Mouse (Mus musculus) intestine, embryonic 14.5 days (tissue): ENCODE measurements at regions not wholly inside any gene's neighbourhood (a gene's known extent, or its start where the extent isn't known, plus 50 kb on each side); places are given as distances from the start of the nearest gene placed in this dataset.
A peak's percentile ranks its signal among the peaks of the same experiment; 100 is the strongest.

Experiments
- ATAC-seq: fragments of 200-750 bp; cut with Nextera tagmentation; replicated peaks from 2 replicates; pipeline ENCODE4 v1.8.0; 2017; ENCODE audit warnings: low read depth, moderate number of reproducible peaks, moderate TSS enrichment, moderate library complexity; ENCODE audit not compliant: low FRiP score, low TSS enrichment
- DNase-seq: peaks from one replicate; pipeline ENCODE4 v3.0.0-alpha.2; 2018; ENCODE audit warnings: low spot score
- H3K27ac ChIP-seq: fragments of 300-500 bp; sonication (generic); 2 replicates; pipeline ENCODE4 v1.5.1; 2014; ENCODE audit warnings: low read depth, mild to moderate bottlenecking, control low read depth
- H3K27me3 ChIP-seq: fragments of 300-500 bp; sonication (generic); replicated peaks from 2 replicates; pipeline ENCODE4 v1.6.1; 2014; ENCODE audit warnings: low read length, control low read depth; ENCODE audit not compliant: control insufficient read depth, insufficient read depth
- H3K36me3 ChIP-seq: fragments of 300-500 bp; sonication (generic); 2 replicates; pipeline ENCODE4 v1.6.1; 2014; ENCODE audit warnings: low read length, control low read depth; ENCODE audit not compliant: control insufficient read depth, insufficient read depth
- H3K4me1 ChIP-seq: fragments of 300-500 bp; sonication (generic); replicated peaks from 2 replicates; pipeline ENCODE4 v1.6.1; 2014; ENCODE audit warnings: low read length, control low read depth, mixed read lengths; ENCODE audit not compliant: control insufficient read depth, insufficient read depth
- H3K4me2 ChIP-seq: fragments of 300-500 bp; sonication (generic); 2 replicates; pipeline ENCODE4 v1.6.1; 2014; ENCODE audit warnings: low read length
- H3K4me3 ChIP-seq: fragments of 300-500 bp; sonication (generic); 2 replicates; pipeline ENCODE4 v1.5.1; 2014; ENCODE audit warnings: low read depth, low read length, control low read depth, mixed read lengths
- H3K9ac ChIP-seq: fragments of 300-500 bp; sonication (generic); 2 replicates; pipeline ENCODE4 v1.6.1; 2014; ENCODE audit warnings: mild to moderate bottlenecking, low read length
- H3K9me3 ChIP-seq: fragments of 300-500 bp; sonication (generic); 2 replicates; pipeline ENCODE4 v1.6.1; 2016; ENCODE audit warnings: low read length, control low read depth; ENCODE audit not compliant: control insufficient read depth
- WGBS: fragments of 180-500 bp; shearing (Covaris S2); extraction: QIAGEN DNeasy Blood & Tissue Kit; methylation state at CpG from one replicate; pipeline ENCODE4 v1.1.7; 2014; 5-methylcytosine and 5-hydroxymethylcytosine counted together

- Histone ChIP-seq H3K27me3 (no peaks in the 10 kb centered on the region), H3K9ac (no peak overlapping the region), H3K4me3 (no peak overlapping the region), H3K36me3 (no peaks in the 10 kb centered on the region), H3K4me1 (no peaks in the 10 kb centered on the region), H3K9me3 (no peaks in the 10 kb centered on the region), H3K4me2 (no peak overlapping the region), H3K27ac (no peak overlapping the region)
- no peak for ATAC-seq
- WGBS, result 78% methylated on average over 9 of the region's 9 CpGs
- DNase-seq, result no peak
Observed at GRCm38 (mm10) chr5:126724329-126724728, 517.3 kb upstream of the Tmem132c start.

DNA sequence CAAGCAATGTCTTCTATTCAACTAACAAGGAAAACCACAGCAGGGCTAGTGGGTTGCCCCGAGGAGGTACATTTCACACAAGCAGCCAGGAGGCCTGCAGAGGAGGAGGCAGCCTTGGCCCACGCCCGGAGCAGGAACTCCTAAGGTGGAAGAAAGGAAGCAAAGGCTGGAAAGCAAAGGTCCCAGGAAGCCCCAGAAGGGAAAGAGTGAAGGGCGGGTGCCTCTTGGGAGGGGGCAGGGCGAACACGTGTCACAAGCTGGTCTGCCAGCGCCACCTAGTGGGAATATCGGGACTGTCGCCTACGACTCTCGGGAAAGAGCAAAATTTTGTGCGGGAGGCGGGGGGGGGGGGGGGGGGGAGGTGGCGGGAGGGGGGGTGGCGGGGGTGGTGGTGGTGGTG lies 508.1 kb upstream of the Tmem132c start:
- ATAC-seq (0 out of 2 replicates have a peak, but pooled peaks have one; percentile 43), DNase-seq (peak; percentile 80)
- Histone ChIP-seq H3K4me2 (peak overlapping the region; percentile 51), H3K4me1 (no peaks in the 10 kb centered on the region), H3K36me3 (no peaks in the 10 kb centered on the region), H3K4me3 (peak overlapping the region; percentile 18; the same call in 1 of the 2 replicates), H3K27me3 (no peaks in the 10 kb centered on the region), H3K9me3 (no peaks in the 10 kb centered on the region), H3K27ac (no peak overlapping the region), H3K9ac (no peak overlapping the region)
- WGBS, result 3% methylated on average over 8 of the region's 15 CpGs

DNA sequence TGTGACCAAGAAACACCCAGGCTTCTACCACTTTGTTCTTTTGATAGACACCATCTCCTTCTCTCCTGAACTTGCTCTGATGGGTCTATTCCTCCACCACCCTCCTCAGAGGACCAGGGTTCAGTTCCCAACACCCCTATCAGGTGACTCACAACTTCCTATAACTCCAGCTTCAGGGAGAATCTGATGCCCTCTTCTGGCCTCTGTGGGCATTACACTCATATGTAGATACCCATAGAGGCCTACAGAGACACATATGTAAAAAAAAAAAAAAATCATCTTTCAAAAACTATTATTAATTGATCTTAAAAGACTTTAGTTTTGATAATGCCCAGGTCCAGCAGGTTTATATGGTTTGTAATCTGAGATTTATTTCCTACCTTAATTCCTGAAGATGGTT lies 505.9 kb upstream of the Tmem132c start:
- no peak overlapping the region for H3K27ac ChIP-seq
- H3K4me1 ChIP-seq, result no peaks in the 10 kb centered on the region
- no peaks in the 10 kb centered on the region for H3K27me3 ChIP-seq
- no peaks in the 10 kb centered on the region for H3K36me3 ChIP-seq
- H3K9me3 ChIP-seq, result no peaks in the 10 kb centered on the region
- no peak overlapping the region for H3K9ac ChIP-seq
- H3K4me2 ChIP-seq, result no peak overlapping the region
- no peak for ATAC-seq
- no peak for DNase-seq
- H3K4me3 ChIP-seq, result no peak overlapping the region

DNA sequence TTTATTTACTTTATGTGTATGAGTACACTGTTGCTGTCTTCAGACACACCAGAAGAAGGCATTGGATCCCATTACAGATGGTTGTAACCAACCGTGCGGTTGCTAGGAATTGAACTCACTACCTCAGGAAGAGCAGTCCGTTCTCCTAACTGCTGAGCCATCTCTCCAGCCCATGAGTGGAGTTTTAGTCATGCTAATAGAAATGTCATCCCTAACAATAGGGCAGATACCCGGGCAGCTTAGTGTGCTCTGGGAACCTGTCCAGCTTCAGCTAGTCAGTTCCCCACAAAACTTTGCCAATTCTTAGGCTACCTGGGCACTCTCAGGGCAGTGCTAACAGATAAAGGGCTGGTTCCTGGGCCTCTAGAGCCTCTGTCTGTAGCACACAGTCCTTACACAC lies 503.9 kb upstream of the Tmem132c start:
- Histone ChIP-seq H3K9ac (no peak overlapping the region), H3K9me3 (no peaks in the 10 kb centered on the region), H3K4me2 (no peak overlapping the region), H3K27me3 (no peaks in the 10 kb centered on the region), H3K4me3 (no peak overlapping the region), H3K27ac (no peak overlapping the region), H3K4me1 (no peaks in the 10 kb centered on the region), H3K36me3 (no peaks in the 10 kb centered on the region)
- DNase-seq (no peak), ATAC-seq (no peak)
- 80% methylated on average over 4 of the region's 4 CpGs for WGBS

- DNase-seq (no peak), ATAC-seq (no peak)
- Histone ChIP-seq H3K27me3 (no peaks in the 10 kb centered on the region), H3K9me3 (0 out of 2 replicates have a peak, but pooled peaks cover 3% of the 10 kb centered on the region), H3K36me3 (no peaks in the 10 kb centered on the region), H3K4me2 (no peak overlapping the region), H3K4me1 (no peaks in the 10 kb centered on the region), H3K4me3 (no peak overlapping the region), H3K27ac (no peak overlapping the region), H3K9ac (no peak overlapping the region)
- 56% methylated on average over 10 of the region's 10 CpGs for WGBS
Observed at GRCm38 (mm10) chr5:126740861-126741410, 500.7 kb upstream of the Tmem132c start.

GRCm38 (mm10) chr5:126755107-126755506 lies 486.5 kb upstream of the Tmem132c start:
- WGBS, result 10% methylated on average over 1 of the region's 1 CpGs
- Histone ChIP-seq H3K9me3 (no peaks in the 10 kb centered on the region), H3K9ac (no peak overlapping the region), H3K27me3 (no peaks in the 10 kb centered on the region), H3K36me3 (no peaks in the 10 kb centered on the region), H3K27ac (no peak overlapping the region), H3K4me1 (no peaks in the 10 kb centered on the region), H3K4me3 (no peak overlapping the region), H3K4me2 (no peak overlapping the region)
- DNase-seq, result no peak
- ATAC-seq, result no peak

GRCm38 (mm10) chr5:126765037-126765707 lies 476.4 kb upstream of the Tmem132c start:
- Histone ChIP-seq H3K27me3 (peaks cover 12% of the 10 kb centered on the region), H3K27ac (no peak overlapping the region), H3K4me1 (no peaks in the 10 kb centered on the region), H3K4me2 (no peak overlapping the region), H3K36me3 (no peaks in the 10 kb centered on the region), H3K9me3 (0 out of 2 replicates have a peak, but pooled peaks cover 2% of the 10 kb centered on the region), H3K9ac (no peak overlapping the region), H3K4me3 (no peak overlapping the region)
- DNase-seq (no peak), ATAC-seq (no peak)
- WGBS, result 11% methylated on average over 4 of the region's 4 CpGs

GRCm38 (mm10) chr5:126769031-126769430 lies 472.6 kb upstream of the Tmem132c start:
- Histone ChIP-seq H3K27ac (no peak overlapping the region), H3K9ac (no peak overlapping the region), H3K4me2 (no peak overlapping the region), H3K4me3 (no peak overlapping the region), H3K4me1 (no peaks in the 10 kb centered on the region), H3K27me3 (peaks cover 12% of the 10 kb centered on the region), H3K36me3 (no peaks in the 10 kb centered on the region), H3K9me3 (no peaks in the 10 kb centered on the region)
- DNase-seq (no peak), ATAC-seq (no peak)
- WGBS, result 30% methylated on average over 11 of the region's 11 CpGs
